Mouse (Mus musculus) limb, embryonic 11.5 days (tissue): Measurements from ENCODE around the gene 4931423N10Rik. TPM values are rescaled to one million over a fixed set of nuclear protein-coding genes. Genes with fewer than 3 reads are reported as not detected.
"Not testable (repeated sequence)": the region's sequence is repeated elsewhere in the genome, so short reads cannot be mapped to it uniquely, and the experiment has no call there.

Experiments used
- ATAC-seq: fragments of 200-750 bp; cut with Nextera tagmentation; 2 replicates; pipeline ENCODE4 v1.8.0; 2017; ENCODE audit warnings: low read depth; ENCODE audit not compliant: insufficient number of reproducible peaks, low FRiP score, low TSS enrichment
- DNase-seq: peaks from one replicate; pipeline ENCODE4 v3.0.0-alpha.2; 2015; ENCODE audit warnings: low spot score
- H3K27ac ChIP-seq: fragments of 300-500 bp; sonication (generic); replicated peaks from 2 replicates; pipeline ENCODE4 v1.5.1; 2014; ENCODE audit warnings: low read depth, mild to moderate bottlenecking, low read length
- H3K27me3 ChIP-seq: fragments of 300-500 bp; sonication (generic); 2 replicates; pipeline ENCODE4 v1.6.1; 2014; ENCODE audit warnings: mild to moderate bottlenecking, low read length, mixed read lengths; ENCODE audit not compliant: control insufficient read depth, insufficient read depth
- H3K36me3 ChIP-seq: fragments of 300-500 bp; sonication (generic); 2 replicates; pipeline ENCODE4 v1.6.1; 2014; ENCODE audit warnings: mild to moderate bottlenecking, low read length, moderate library complexity, mixed read lengths; ENCODE audit not compliant: control insufficient read depth, insufficient read depth
- H3K4me1 ChIP-seq: fragments of 300-500 bp; sonication (generic); 2 replicates; pipeline ENCODE4 v1.6.1; 2014; ENCODE audit warnings: low read length, mixed read lengths; ENCODE audit not compliant: control insufficient read depth, insufficient read depth
- H3K4me2 ChIP-seq: fragments of 300-500 bp; sonication (generic); 2 replicates; pipeline ENCODE4 v1.6.1; 2014; ENCODE audit warnings: low read depth, mild to moderate bottlenecking, moderate library complexity; ENCODE audit not compliant: severe bottlenecking
- H3K4me3 ChIP-seq: fragments of 300-500 bp; sonication (generic); 2 replicates; pipeline ENCODE4 v1.5.1; 2014; ENCODE audit warnings: low read depth, low read length
- H3K9ac ChIP-seq: fragments of 300-500 bp; sonication (generic); 2 replicates; pipeline ENCODE4 v1.6.1; 2014; ENCODE audit warnings: mild to moderate bottlenecking, low read length
- H3K9me3 ChIP-seq: fragments of 300-500 bp; sonication (generic); 2 replicates; pipeline ENCODE4 v1.6.1; 2016; ENCODE audit warnings: low read length; ENCODE audit not compliant: control insufficient read depth
- WGBS: fragments of 180-500 bp; shearing (Covaris S2); extraction: QIAGEN DNeasy Blood & Tissue Kit; methylation state at CpG from one replicate; pipeline ENCODE4 v1.1.7; 2014; 5-methylcytosine and 5-hydroxymethylcytosine counted together
- polyA plus RNA-seq: library from polyadenylated mRNA; unstranded; fragments of >200 nt; fragmentation: Nextera tagmentation; extraction: Ambion mirVana; gene quantifications from 2 replicates; pipeline ENCODE4 v1.2.1, GENCODE M21; 2014

Gene 4931423N10Rik
- polyA plus RNA-seq, 1 experiment from 2014 or later: not detected

DNA sequence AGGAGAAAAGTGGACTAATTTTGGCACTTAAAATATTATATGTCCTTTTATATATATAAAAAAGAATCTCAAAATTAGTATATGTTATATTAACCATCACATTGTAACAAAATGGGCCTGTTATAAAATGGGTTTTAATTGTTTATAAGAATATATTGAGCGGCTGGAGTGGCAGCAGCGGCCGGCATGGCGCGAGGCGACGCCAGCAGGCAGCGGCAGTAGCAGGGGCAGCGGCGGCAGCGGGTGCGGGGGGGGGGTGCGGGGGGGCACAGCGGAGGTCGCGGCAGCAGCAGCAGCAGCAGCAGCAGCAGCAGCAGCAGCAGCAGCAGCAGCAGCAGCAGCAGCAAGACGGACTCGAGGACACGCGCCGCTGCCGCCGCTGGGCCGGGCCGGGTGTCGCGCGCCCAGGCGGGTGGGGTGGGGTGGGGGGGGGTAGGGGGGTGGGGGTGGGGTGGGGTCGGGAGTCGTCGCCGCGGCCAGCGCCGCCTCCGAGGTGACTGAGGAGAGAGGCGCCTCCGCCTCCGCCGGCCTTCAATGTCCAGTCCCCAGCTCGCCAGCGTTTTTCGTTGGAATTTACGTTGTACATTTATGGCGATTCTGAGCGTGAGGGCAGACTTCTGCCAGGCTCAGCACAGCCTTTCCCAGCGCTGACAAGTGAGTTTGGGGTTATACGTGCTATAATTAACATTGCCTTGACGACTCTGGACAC, 26.9 kb downstream of the 4931423N10Rik start:
- no peaks in the 10 kb centered on the region for H3K9me3 ChIP-seq
- DNase-seq: peak; percentile 58
- H3K4me2 ChIP-seq: peak overlapping the region; percentile 61
- H3K4me1 ChIP-seq: no peaks in the 10 kb centered on the region
- H3K9ac ChIP-seq: peak overlapping the region; percentile 27; the same call in 1 of the 2 replicates
- H3K27me3 ChIP-seq: no peaks in the 10 kb centered on the region
- ATAC-seq: no peak
- WGBS: under 1% methylated on average over 32 of the region's 50 CpGs
- no peaks in the 10 kb centered on the region for H3K36me3 ChIP-seq
- H3K27ac ChIP-seq: no peak overlapping the region
- peak overlapping the region; percentile 41 for H3K4me3 ChIP-seq

DNA sequence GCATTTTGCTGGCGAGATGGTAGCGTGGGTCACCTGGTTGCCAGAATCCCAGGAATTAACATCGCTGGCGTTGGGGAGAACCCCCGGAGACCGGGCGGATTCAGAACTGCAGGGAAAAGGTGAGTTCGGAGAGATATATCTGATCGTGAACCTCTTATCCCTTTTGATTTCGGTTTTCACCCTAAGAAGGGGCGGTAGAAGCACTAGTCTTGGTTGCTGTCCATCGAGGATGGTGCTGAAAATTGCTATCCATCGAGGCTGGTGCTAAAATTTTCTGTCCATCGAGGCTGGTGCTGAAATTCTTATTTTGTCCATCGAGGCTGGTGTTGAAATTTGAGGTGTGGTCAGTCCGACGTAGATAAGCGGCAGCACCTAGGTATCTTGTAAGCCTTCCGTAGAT, 83.7 kb downstream of the 4931423N10Rik start:
- not testable (repeated sequence) for ATAC-seq
- 49% methylated on average over 19 of the region's 19 CpGs for WGBS

DNA sequence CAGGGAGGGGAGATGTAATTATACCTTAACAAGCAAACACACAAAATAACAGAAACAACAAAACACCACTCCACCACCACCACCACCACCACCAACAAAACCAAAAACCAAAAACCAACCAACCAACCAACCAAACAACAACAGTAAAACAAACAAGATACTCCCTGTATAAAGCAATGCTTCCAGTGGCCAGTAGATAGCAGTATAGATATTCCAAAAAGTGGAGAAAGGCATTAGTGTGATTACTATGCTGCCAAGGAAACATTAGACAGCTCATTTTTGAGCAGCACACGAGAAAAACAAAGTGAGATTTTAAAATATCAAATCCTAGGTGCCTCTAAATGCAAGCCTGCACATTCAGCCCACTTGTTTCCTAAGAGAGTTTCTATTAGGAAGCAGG, 107.6 kb downstream of the 4931423N10Rik start:
- H3K4me2 ChIP-seq: no peak overlapping the region
- H3K27ac ChIP-seq: no peak overlapping the region
- no peak overlapping the region for H3K4me3 ChIP-seq
- H3K36me3 ChIP-seq: no peaks in the 10 kb centered on the region
- H3K4me1 ChIP-seq: no peaks in the 10 kb centered on the region
- no peaks in the 10 kb centered on the region for H3K9me3 ChIP-seq
- DNase-seq: no peak
- no peak for ATAC-seq
- WGBS: 12% methylated on average over 1 of the region's 1 CpGs
- no peaks in the 10 kb centered on the region for H3K27me3 ChIP-seq
- no peak overlapping the region for H3K9ac ChIP-seq

More for the DNA sequence above, 83.7 kb downstream of the 4931423N10Rik start:
- H3K27ac ChIP-seq, H3K9me3 ChIP-seq, H3K36me3 ChIP-seq, H3K4me1 ChIP-seq, H3K4me2 ChIP-seq, H3K4me3 ChIP-seq, H3K27me3 ChIP-seq, H3K9ac ChIP-seq: not testable (repeated sequence)
- peak; percentile 58 for DNase-seq

Other genes starting within 250 kb of the 4931423N10Rik start
- 43.7 and 44.8 TPM in 2 replicates for gene Abi1, start 167.2 kb upstream of the 4931423N10Rik start, polyA plus RNA-seq
- gene Acbd5, start 139.3 kb upstream of the 4931423N10Rik start, polyA plus RNA-seq: 25.6 and 28.9 TPM in 2 replicates
- 13.0 and 15.6 TPM in 2 replicates for gene Mastl, start 51.5 kb upstream of the 4931423N10Rik start, polyA plus RNA-seq
- 92.1 and 96.2 TPM in 2 replicates for gene Yme1l1, start 51.1 kb upstream of the 4931423N10Rik start, polyA plus RNA-seq
- not detected in 2 replicates for gene Nxph2, start 113.8 kb downstream of the 4931423N10Rik start, polyA plus RNA-seq